Mouse (Mus musculus): Measurements from ENCODE around the gene Ncoa5.

The Ncoa5 gene

DNA sequence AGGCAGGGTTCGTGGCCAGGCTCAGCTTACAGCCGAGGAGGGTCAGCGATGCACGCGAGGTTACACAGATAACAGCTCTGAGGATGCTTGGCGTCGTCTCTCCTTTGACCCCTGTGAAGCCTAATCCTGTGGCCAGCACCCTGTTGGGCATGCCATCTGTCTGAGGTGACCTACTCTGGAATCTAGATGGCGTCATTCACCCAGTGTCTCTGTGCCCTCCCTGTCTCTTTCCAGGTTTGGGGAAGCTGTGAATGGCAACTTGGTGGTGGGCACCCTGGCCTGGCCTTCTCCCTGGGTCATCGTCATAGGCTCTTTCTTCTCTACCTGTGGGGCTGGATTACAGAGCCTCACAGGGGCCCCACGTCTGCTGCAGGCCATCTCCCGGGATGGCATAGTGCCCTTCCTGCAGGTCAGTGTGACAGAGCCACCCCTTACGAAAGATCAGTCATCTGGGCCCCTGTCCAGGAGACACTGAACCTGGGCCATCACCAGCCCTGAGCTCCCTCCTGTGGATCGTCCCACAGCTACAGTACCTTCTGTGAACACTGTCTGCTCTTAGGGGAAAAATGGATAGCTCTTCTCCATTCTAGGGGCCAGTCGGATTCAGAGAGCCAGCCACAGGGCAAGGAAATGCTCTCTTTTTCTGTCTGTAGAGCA is 48.2 kb downstream of the Ncoa5 start:
- ChIA-PET POLR2A (no interaction called here), CTCF (interaction anchor here in 2 of 4 experiments (0.5 to 1.0 kb wide), 3 partner anchors 18 to 591 kb away, joined by 3 read pairs; no protein-coding TSS in a partner anchor)

- ChIA-PET CTCF (no interaction called here), POLR2A (no interaction called here)
These were observed 48.7 kb downstream of the Ncoa5 start for GRCm38 (mm10) chr2:164985962-164986361.

- ChIA-PET POLR2A (interaction anchor here in 2 of 4 experiments (0.6 to 1.3 kb wide), 9 partner anchors 9 to 394 kb away, joined by 3 to 4 read pairs (median 3); partner anchors contain the start of genes Acot8 (in 1 of the 2), Ncoa5 (in 1 of the 2) and Zswim3 (in 1 of the 2)), CTCF (interaction anchor here in 2 of 4 experiments (0.5 to 1.2 kb wide), 4 partner anchors 11 to 29 kb away, joined by 3 to 6 read pairs (median 4); no protein-coding TSS in a partner anchor)
These were observed 54.9 kb downstream of the Ncoa5 start for GRCm38 (mm10) chr2:164979749-164980148.

- ChIA-PET POLR2A (no interaction called here), CTCF (no interaction called here)
These were observed 59.1 kb downstream of the Ncoa5 start for GRCm38 (mm10) chr2:164975611-164976010.

GRCm38 (mm10) chr2:164972646-164973045 is 62.0 kb downstream of the Ncoa5 start:
- ChIA-PET CTCF (interaction anchor here in 2 of 4 experiments (0.6 to 1.6 kb wide), 2 partner anchors 12 to 39 kb away, joined by 5 to 8 read pairs; partner anchors contain the start of gene Slc12a5 (in 1 of the 2)), POLR2A (interaction anchor here in 1 of 4 experiments (1.1 to 1.2 kb wide), 2 partner anchors 10 to 17 kb away, joined by 3 to 4 read pairs; no protein-coding TSS in a partner anchor)

- ChIA-PET CTCF (interaction anchor here in 2 of 4 experiments (0.6 to 2.3 kb wide), 8 partner anchors 10 to 516 kb away, joined by 3 to 5 read pairs (median 3); partner anchors contain the start of gene Slc12a5 (in 1 of the 2)), POLR2A (interaction anchor here in 2 of 4 experiments (0.5 to 1.2 kb wide), 10 partner anchors 9 to 326 kb away, joined by 3 to 4 read pairs (median 3); partner anchors contain the start of genes Acot8 (in 2 of the 2) and Zswim3 (in 2 of the 2))
These were observed 64.0 kb downstream of the Ncoa5 start for GRCm38 (mm10) chr2:164970631-164971196.

- CTCF ChIA-PET = interaction anchor here (0.5 to 2.3 kb wide), 19 partner anchors 8 to 862 kb away, joined by 3 to 12 read pairs (median 4); partner anchors contain the start of gene Slc12a5 (in 1 of the 4)
- POLR2A ChIA-PET = interaction anchor here in 2 of 4 experiments (0.6 to 1.3 kb wide), 6 partner anchors 74 to 905 kb away, joined by 3 to 5 read pairs (median 3); no protein-coding TSS in a partner anchor
These were observed 65.3 kb downstream of the Ncoa5 start for GRCm38 (mm10) chr2:164969348-164969781.

- CTCF ChIA-PET = interaction anchor here (0.5 to 2.1 kb wide), 25 partner anchors 9 to 427 kb away, joined by 3 to 12 read pairs (median 4); partner anchors contain the start of genes Cd40 (in 1 of the 4) and Ncoa5 (in 1 of the 4)
- POLR2A ChIA-PET = interaction anchor here (0.5 to 2.2 kb wide), 16 partner anchors 11 to 1107 kb away, joined by 3 to 7 read pairs (median 3); partner anchors contain the start of gene Zswim1 (in 1 of the 4)
These were observed 66.2 kb downstream of the Ncoa5 start for GRCm38 (mm10) chr2:164968451-164968851.

GRCm38 (mm10) chr2:164967761-164968440 is 66.8 kb downstream of the Ncoa5 start:
- POLR2A ChIA-PET = interaction anchor here (0.5 to 2.2 kb wide), 14 partner anchors 9 to 351 kb away, joined by 3 to 7 read pairs (median 4); partner anchors contain the start of gene Zswim1 (in 1 of the 4)
- CTCF ChIA-PET = interaction anchor here (0.5 to 2.1 kb wide), 24 partner anchors 8 to 529 kb away, joined by 3 to 12 read pairs (median 4); partner anchors contain the start of genes Cd40 (in 1 of the 4) and Ncoa5 (in 1 of the 4)

GRCm38 (mm10) chr2:164967193-164967592 is 67.5 kb downstream of the Ncoa5 start:
- ChIA-PET CTCF (interaction anchor here (0.6 to 1.6 kb wide), 8 partner anchors 11 to 529 kb away, joined by 3 to 8 read pairs (median 4); no protein-coding TSS in a partner anchor), POLR2A (interaction anchor here in 2 of 4 experiments (1.2 to 2.2 kb wide), 5 partner anchors 10 to 67 kb away, joined by 3 to 7 read pairs (median 4); no protein-coding TSS in a partner anchor)

GRCm38 (mm10) chr2:164966381-164966780 is 68.3 kb downstream of the Ncoa5 start:
- ChIA-PET CTCF (interaction anchor here in 3 of 4 experiments (0.6 to 1.6 kb wide), 11 partner anchors 9 to 442 kb away, joined by 3 to 8 read pairs (median 3); no protein-coding TSS in a partner anchor), POLR2A (interaction anchor here in 2 of 4 experiments (0.6 to 1.3 kb wide), 6 partner anchors 9 to 142 kb away, joined by 3 to 4 read pairs (median 3); no protein-coding TSS in a partner anchor)

GRCm38 (mm10) chr2:164964981-164965380 is 69.7 kb downstream of the Ncoa5 start:
- POLR2A ChIA-PET = interaction anchor here in 2 of 4 experiments (0.6 to 1.0 kb wide), 4 partner anchors 86 to 130 kb away, joined by 3 read pairs; no protein-coding TSS in a partner anchor

DNA sequence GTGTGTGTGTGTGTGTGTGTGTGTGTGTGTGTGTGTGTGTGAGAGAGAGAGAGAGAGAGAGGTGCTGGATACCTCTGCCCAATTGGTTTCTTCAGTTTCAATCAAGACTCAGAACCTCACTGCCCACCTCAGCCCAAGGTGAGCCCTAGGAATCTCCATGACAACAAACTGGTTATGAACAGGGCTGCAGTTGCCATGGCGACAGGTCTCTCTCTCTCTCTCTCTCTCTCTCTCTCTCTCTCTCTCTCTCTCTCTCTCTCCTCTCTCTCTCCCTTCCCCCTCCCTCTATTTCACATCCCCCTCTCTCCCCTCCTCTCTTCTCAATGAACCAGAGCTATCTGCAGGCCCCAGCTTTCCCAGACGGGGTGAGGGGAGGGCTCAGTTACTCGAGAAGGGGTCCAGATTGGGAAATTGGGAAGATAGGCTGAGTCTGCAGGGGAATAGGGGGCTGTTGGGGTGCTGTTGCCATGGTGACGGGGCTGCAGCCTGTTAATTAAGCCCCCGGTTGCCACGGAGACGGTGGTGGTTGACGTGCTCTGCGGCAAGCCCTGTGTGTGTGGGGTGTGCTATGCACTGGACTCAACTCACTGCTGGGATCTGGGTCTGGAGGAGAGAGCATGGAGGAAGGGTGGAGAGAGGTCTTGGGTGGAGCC is 70.3 kb downstream of the Ncoa5 start:
- ChIA-PET CTCF (interaction anchor here in 2 of 4 experiments (0.6 to 0.8 kb wide), 3 partner anchors 373 to 1367 kb away, joined by 3 to 9 read pairs (median 3); no protein-coding TSS in a partner anchor), POLR2A (interaction anchor here in 2 of 4 experiments (0.6 to 1.0 kb wide), 4 partner anchors 87 to 129 kb away, joined by 3 read pairs; no protein-coding TSS in a partner anchor)

More at GRCm38 (mm10) chr2:164964981-164965380, 69.7 kb downstream of the Ncoa5 start:
- CTCF ChIA-PET = interaction anchor here in 2 of 4 experiments (0.6 to 0.8 kb wide), 3 partner anchors 372 to 1367 kb away, joined by 3 to 9 read pairs (median 3); no protein-coding TSS in a partner anchor

- POLR2A ChIA-PET = interaction anchor here in 2 of 4 experiments (0.6 to 2.0 kb wide), 9 partner anchors 10 to 1578 kb away, joined by 3 to 7 read pairs (median 4); partner anchors contain the start of genes Ncoa5 (in 1 of the 2) and Pltp (in 1 of the 2)
- CTCF ChIA-PET = interaction anchor here (0.5 to 3.0 kb wide), 75 partner anchors 9 to 1800 kb away, joined by 3 to 42 read pairs (median 4); partner anchors contain the start of genes Elmo2 (in 1 of the 4), Ncoa5 (in 1 of the 4), Slc35c2 (in 1 of the 4) and Zfp335 (in 1 of the 4)
These were observed 72.5 kb downstream of the Ncoa5 start for GRCm38 (mm10) chr2:164962183-164962580.

- ChIA-PET CTCF (interaction anchor here (0.5 to 3.0 kb wide), 94 partner anchors 8 to 1800 kb away, joined by 3 to 42 read pairs (median 4); partner anchors contain the start of genes Ncoa5 (in 2 of the 4), Elmo2 (in 1 of the 4), Slc35c2 (in 1 of the 4) and Zfp335 (in 1 of the 4)), POLR2A (interaction anchor here (0.5 to 2.0 kb wide), 16 partner anchors 9 to 1579 kb away, joined by 3 to 7 read pairs (median 3); partner anchors contain the start of genes Ncoa5 (in 1 of the 4), Pltp (in 1 of the 4) and Zswim1 (in 1 of the 4))
These were observed 73.0 kb downstream of the Ncoa5 start for GRCm38 (mm10) chr2:164961506-164962182.

Measured in embryonic stem cell, embryonic (primary cell).